In the genomic region with DNA sequence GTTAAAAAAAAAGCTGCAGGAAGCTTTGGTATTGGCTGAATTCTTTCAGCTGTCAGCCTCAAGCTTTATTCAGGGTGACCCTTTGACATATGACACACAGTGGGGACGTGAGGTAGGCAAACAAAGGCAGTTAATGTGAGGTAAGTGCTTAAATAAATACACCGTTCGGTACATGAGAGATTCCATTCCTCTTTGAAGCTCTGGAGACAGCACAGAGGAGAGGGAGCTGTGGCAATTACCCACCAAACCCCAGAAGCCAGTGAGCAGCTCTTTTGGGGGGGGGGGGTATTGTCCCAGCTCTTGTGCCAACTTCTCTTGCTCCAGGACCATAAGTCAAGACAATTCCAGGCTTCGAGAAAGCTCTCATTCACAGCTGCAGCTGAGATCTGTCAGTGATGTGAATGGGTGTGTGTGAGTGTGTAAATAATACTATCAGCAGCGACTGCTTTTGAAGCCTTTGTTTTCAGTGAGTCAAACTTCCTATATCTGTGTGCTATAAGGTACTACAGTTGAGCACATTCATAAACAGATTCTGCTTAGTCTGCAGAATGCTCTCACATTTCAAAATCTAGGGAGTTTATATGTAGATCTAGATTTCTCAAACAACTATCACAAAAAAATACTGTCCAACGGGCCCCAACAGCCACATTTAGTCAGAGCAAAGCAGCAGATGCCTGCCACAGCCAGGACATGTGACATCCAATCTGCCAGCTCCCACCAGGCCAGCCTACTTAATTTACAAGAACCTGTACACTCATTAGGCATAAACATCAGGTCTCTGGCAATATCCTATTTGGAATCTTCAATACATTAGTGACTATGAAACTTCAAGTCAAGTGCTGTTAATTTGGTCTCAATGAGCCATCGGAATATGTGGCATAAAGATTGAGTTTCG, we compare ENCODE assay signal across 10 mouse cellular contexts. TPM values are rescaled to one million over a fixed set of nuclear protein-coding genes. Genes with fewer than 3 reads are reported as not detected.
DNase-seq lines count a peak whose midpoint lies in the region; ATAC-seq and TF ChIP-seq lines count a peak whose summit lies in the region.
"Had no signal": no experiment of that assay in that cellular context is flagged by ENCODE, and none has a peak within 500 bp of the region (broad histone marks: within the 10 kb centered on the region; RNA-seq: fewer than 3 reads in every experiment).

No protein-coding gene starts in this region.

- intact Hi-C loops in heart, postnatal 14 days (cut with DNase I): no loop called here

- no peaks in the 10 kb centered on the region for H3K9me3 ChIP-seq in heart, embryonic 11.5 days (replicated peaks; ENCODE audit: control insufficient read depth, low read length)
- H3K9me3 ChIP-seq in forebrain, embryonic 13.5 days (replicated peaks): no peaks in the 10 kb centered on the region
- H3K9me3 ChIP-seq in liver, embryonic 14.5 days (ENCODE audit: control insufficient read depth, low read length): no peaks in the 10 kb centered on the region
- H3K9me3 ChIP-seq: limb, embryonic 12.5 days had no signal

- TF ChIP-seq EP300 in liver, embryonic 14.5 days (IDR thresholded peaks at IDR 0.05; ENCODE audit: low read depth): no peak

- WGBS in heart, embryonic 11.5 days (ENCODE audit: insufficient replicate concordance): 46% methylated on average over 8 of the region's 8 CpGs
- WGBS in forebrain, embryonic 13.5 days: 29% methylated on average over 8 of the region's 8 CpGs
- WGBS in liver, embryonic 14.5 days (ENCODE audit: insufficient replicate concordance): 43% methylated on average over 8 of the region's 8 CpGs

- H3K4me3 ChIP-seq in heart, embryonic 11.5 days (ENCODE audit: low read depth, low read length): no peak overlapping the region
- H3K4me3 ChIP-seq in forebrain, embryonic 13.5 days: no peak overlapping the region
- no peak overlapping the region for H3K4me3 ChIP-seq in liver, embryonic 14.5 days (ENCODE audit: insufficient read depth in 1 of 2, low read depth in 2 of 2, low read length in 2 of 2)
- H3K4me3 ChIP-seq: limb, embryonic 12.5 days had no signal

- no peaks in the 10 kb centered on the region for H3K27me3 ChIP-seq in heart, embryonic 11.5 days (ENCODE audit: control insufficient read depth, insufficient read depth, low read length)
- H3K27me3 ChIP-seq in forebrain, embryonic 13.5 days: no peaks in the 10 kb centered on the region
- H3K27me3 ChIP-seq in liver, embryonic 14.5 days (ENCODE audit: control insufficient read depth, insufficient read depth, low read length): no peaks in the 10 kb centered on the region
- H3K27me3 ChIP-seq: limb, embryonic 12.5 days had no signal

- no peak overlapping the region for H3K4me2 ChIP-seq in heart, embryonic 11.5 days
- H3K4me2 ChIP-seq in forebrain, embryonic 13.5 days: no peak overlapping the region
- H3K4me2 ChIP-seq in liver, embryonic 14.5 days (ENCODE audit: low read depth): no peak overlapping the region; the same call in 1 of the 2 replicates
- H3K4me2 ChIP-seq: limb, embryonic 12.5 days had no signal

- H3K9ac ChIP-seq in heart, embryonic 11.5 days (ENCODE audit: low read depth, low read length): no peak overlapping the region
- no peak overlapping the region for H3K9ac ChIP-seq in forebrain, embryonic 13.5 days
- no peak overlapping the region for H3K9ac ChIP-seq in liver, embryonic 14.5 days (replicated peaks)
- H3K9ac ChIP-seq: limb, embryonic 12.5 days had no signal

- 0 out of 2 replicates have a peak, but pooled peaks cover 5% of the 10 kb centered on the region for H3K4me1 ChIP-seq in heart, embryonic 11.5 days (ENCODE audit: control insufficient read depth, insufficient read depth, low read length)
- peaks cover 17% of the 10 kb centered on the region for H3K4me1 ChIP-seq in forebrain, embryonic 13.5 days
- peaks cover 0 to 5% of the 10 kb centered on the region in 2 experiments; a peak in 2 of 4 replicates for H3K4me1 ChIP-seq in liver, embryonic 14.5 days (replicated peaks; ENCODE audit: control insufficient read depth in 2 of 2, insufficient read depth in 2 of 2, low read length in 1 of 2)

- H3K27ac ChIP-seq in heart, embryonic 11.5 days (ENCODE audit: low read depth, low read length): no peak overlapping the region
- H3K27ac ChIP-seq in forebrain, embryonic 13.5 days: peak overlapping the region; percentile 69
- no peak overlapping the region for H3K27ac ChIP-seq in liver, embryonic 14.5 days
- H3K27ac ChIP-seq: limb, embryonic 12.5 days had no signal

- H3K36me3 ChIP-seq in heart, embryonic 11.5 days (ENCODE audit: control insufficient read depth, insufficient read depth, low read length): no peaks in the 10 kb centered on the region
- no peaks in the 10 kb centered on the region for H3K36me3 ChIP-seq in forebrain, embryonic 13.5 days (ENCODE audit: poor library complexity, severe bottlenecking)
- H3K36me3 ChIP-seq in liver, embryonic 14.5 days (replicated peaks; ENCODE audit: control insufficient read depth, insufficient read depth, low read depth): no peaks in the 10 kb centered on the region
- H3K36me3 ChIP-seq: limb, embryonic 12.5 days had no signal

- ATAC-seq in heart, embryonic 11.5 days (replicated peaks; ENCODE audit: insufficient number of reproducible peaks, low FRiP score, low TSS enrichment): 0 out of 2 replicates have a peak, but pooled peaks have one; percentile 46
- ATAC-seq in forebrain, embryonic 13.5 days: peak; percentile 67
- ATAC-seq in liver, embryonic 14.5 days (ENCODE audit: insufficient read depth): peak; percentile 67; the same call in 1 of the 2 replicates

- DNase-seq in heart, postnatal 14 days: no peak
- DNase-seq in A20 (ENCODE audit: low read depth, low spot score): peak; percentile 28
- peak in 1 of 3 experiments; percentile 22 for DNase-seq in liver, embryonic 14.5 days (ENCODE audit: low read depth in 3 of 3, low spot score in 3 of 3)
- no peak for DNase-seq in thymus, postnatal 10 days (ENCODE audit: low spot score in 2 of 2)
- no peak for DNase-seq in urinary bladder, postnatal 10 days (ENCODE audit: low spot score)
- DNase-seq in frontal cortex, adult 2 months (ENCODE audit: extremely low spot score in 1 of 2, low spot score in 1 of 2): no peak
- DNase-seq: adrenal gland, adult 2 months had no signal

- TF ChIP-seq CTCF in liver, embryonic 14.5 days (IDR thresholded peaks at IDR 0.05; ENCODE audit: low read depth): no peak

RNA-seq across cellular contexts. Expression of gene Plcb1, which starts 40.5 kb away (rescaled TPM):
- polyA plus RNA-seq in heart, embryonic 11.5 days (2014; fragmentation: Nextera tagmentation; extraction: Ambion mirVana): 7.2 and 9.6 TPM in 2 replicates
- total RNA-seq in heart, postnatal 14 days (2021): 1 to 10 TPM; 8.6 TPM
- polyA plus RNA-seq in forebrain, embryonic 13.5 days (2015; fragmentation: Nextera tagmentation; extraction: Ambion mirVana): 27.3 and 27.6 TPM in 2 replicates
- polyA plus RNA-seq in liver, embryonic 14.5 days (2012; rRNA removed): 0.43 and 0.56 TPM in 2 replicates
- polyA plus RNA-seq in liver, embryonic 14.5 days (2014; fragmentation: Nextera tagmentation; extraction: Ambion mirVana): 1.7 and 3.0 TPM in 2 replicates
- 64.0 and 64.9 TPM in 2 replicates for polyA plus RNA-seq in frontal cortex, adult 2 months (2012; rRNA removed)
